Mouse (Mus musculus): ENCODE results near the gene Foxk1. TPM values are rescaled to one million over a fixed set of nuclear protein-coding genes. Genes with fewer than 3 reads are reported as not detected.

Gene Foxk1
- polyA plus RNA-seq, 1 experiment from 2014 or later, result 5.9 TPM

DNA sequence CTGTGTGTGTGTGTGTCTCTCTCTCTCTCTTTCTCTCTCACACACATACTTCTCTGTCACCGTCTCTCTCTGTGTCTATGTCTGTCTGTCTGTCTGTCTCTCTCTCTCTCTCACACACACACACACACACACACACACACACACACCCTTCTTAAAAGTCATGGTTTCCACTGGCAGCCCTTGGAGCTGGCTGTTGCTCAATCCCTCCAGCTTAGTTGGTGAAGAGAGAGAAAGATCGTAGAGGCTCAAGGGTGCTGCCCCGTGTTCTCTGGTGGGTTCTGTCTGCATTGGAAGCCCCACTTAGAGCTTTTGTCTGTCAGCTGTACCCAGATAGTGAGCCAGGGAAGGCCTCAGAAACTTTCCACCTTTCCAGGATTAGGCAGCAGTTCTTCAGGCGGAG is 31.4 kb downstream of the Foxk1 start:
- Histone ChIP-seq H3K27ac (no peak overlapping the region), H3K4me2 (replicated peaks) (no peak overlapping the region), H3K9ac (no peak overlapping the region), H3K4me3 (replicated peaks; ENCODE audit: low read length) (no peak overlapping the region), H3K36me3 (replicated peaks; ENCODE audit: control insufficient read depth, insufficient read depth) (peaks cover 26% of the 10 kb centered on the region), H3K9me3 (ENCODE audit: control insufficient read depth, low read length) (no peaks in the 10 kb centered on the region), H3K27me3 (ENCODE audit: control insufficient read depth, insufficient read depth, low read length) (no peaks in the 10 kb centered on the region), H3K4me1 (replicated peaks; ENCODE audit: control insufficient read depth, insufficient read depth, low read length) (peaks cover 10% of the 10 kb centered on the region; the same call in 1 of the 2 replicates)
- WGBS, result 84% methylated on average over 4 of the region's 4 CpGs
- DNase-seq (ENCODE audit: low spot score), result no peak
- ATAC-seq (ENCODE audit: low FRiP score), result no peak

DNA sequence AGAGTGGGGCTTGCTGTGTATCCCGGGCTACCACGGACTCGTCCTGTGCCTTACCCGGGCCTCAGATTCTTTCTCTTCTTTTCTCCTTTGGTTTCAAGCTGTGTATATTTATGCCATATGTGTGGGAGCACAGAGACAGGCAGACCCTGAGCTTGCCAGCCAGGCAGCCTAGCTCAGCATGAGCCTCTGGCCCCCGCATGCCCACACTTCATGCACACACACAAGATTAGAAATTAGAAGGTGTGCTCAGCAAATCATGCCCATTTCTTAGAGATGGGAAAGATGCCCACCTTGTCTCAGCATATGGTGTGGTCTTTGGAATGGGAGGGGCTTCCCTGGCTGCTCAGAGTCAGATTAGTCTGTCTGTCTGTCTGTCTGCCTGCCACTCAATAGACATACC is 32.8 kb downstream of the Foxk1 start:
- Histone ChIP-seq H3K27me3 (ENCODE audit: control insufficient read depth, insufficient read depth, low read length) (no peaks in the 10 kb centered on the region), H3K9ac (no peak overlapping the region), H3K4me1 (replicated peaks; ENCODE audit: control insufficient read depth, insufficient read depth, low read length) (0 out of 2 replicates have a peak, but pooled peaks cover 5% of the 10 kb centered on the region), H3K4me2 (replicated peaks) (no peak overlapping the region), H3K4me3 (replicated peaks; ENCODE audit: low read length) (no peak overlapping the region), H3K36me3 (replicated peaks; ENCODE audit: control insufficient read depth, insufficient read depth) (peaks cover 26% of the 10 kb centered on the region), H3K27ac (no peak overlapping the region), H3K9me3 (ENCODE audit: control insufficient read depth, low read length) (no peaks in the 10 kb centered on the region)
- WGBS, result 64% methylated on average over 5 of the region's 5 CpGs
- ATAC-seq (ENCODE audit: low FRiP score) (no peak), DNase-seq (ENCODE audit: low spot score) (no peak)

DNA sequence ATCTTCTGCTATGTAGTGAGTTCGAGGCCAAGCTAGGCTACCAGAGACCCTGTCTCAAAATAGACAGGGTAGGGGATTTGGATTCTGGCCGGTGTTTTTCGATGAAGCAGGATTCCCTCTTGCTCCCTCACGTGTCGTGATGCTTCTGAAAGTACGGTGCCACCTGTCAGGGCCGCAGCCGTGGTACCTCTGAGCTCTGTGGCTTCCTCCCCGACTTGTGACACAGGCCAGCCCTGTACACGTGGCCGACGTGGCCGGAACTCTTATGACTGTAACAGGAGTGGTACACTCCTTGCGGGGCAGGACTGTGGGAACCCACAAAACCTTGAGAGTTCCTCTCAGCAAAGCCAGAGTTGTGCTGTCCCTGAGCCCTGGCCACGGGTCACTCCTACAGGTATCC is 34.4 kb downstream of the Foxk1 start:
- Histone ChIP-seq H3K36me3 (replicated peaks; ENCODE audit: control insufficient read depth, insufficient read depth) (peaks cover 26% of the 10 kb centered on the region), H3K27ac (no peak overlapping the region), H3K9ac (no peak overlapping the region), H3K4me3 (replicated peaks; ENCODE audit: low read length) (no peak overlapping the region), H3K27me3 (ENCODE audit: control insufficient read depth, insufficient read depth, low read length) (no peaks in the 10 kb centered on the region), H3K4me2 (replicated peaks) (no peak overlapping the region), H3K4me1 (replicated peaks; ENCODE audit: control insufficient read depth, insufficient read depth, low read length) (peaks cover 18% of the 10 kb centered on the region), H3K9me3 (ENCODE audit: control insufficient read depth, low read length) (no peaks in the 10 kb centered on the region)
- DNase-seq (ENCODE audit: low spot score) (no peak), ATAC-seq (ENCODE audit: low FRiP score) (no peak)
- 96% methylated on average over 15 of the region's 15 CpGs for WGBS

DNA sequence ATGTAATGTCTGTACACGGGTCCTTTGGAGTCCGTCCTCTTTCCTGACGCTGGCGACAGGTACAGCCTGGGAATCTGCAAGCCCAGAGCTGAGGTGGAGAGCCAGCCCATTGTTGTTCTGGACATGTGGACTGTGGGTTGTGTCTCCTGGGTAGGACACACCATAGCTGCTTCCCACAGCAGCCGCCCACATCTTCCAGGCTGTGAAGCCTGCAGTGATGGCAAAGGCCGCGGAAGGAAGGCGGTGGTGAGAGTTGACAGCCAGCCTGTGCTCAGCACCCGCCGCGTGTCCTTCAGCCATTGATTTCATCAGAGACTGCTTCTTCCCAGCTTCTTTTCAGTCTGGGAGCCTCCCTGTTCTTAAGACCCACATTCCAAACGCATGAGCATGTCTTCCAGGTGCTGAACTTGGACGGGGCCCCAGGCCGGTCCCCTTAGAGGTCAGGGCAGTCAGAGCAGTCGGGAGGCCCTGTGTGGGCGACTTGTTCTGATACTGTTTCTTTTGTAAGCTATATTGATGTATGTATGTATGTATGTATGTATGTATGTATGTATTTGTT is 37.2 kb downstream of the Foxk1 start:
- H3K4me1 ChIP-seq (replicated peaks; ENCODE audit: control insufficient read depth, insufficient read depth, low read length), result peaks cover 24% of the 10 kb centered on the region
- H3K27me3 ChIP-seq (ENCODE audit: control insufficient read depth, insufficient read depth, low read length), result no peaks in the 10 kb centered on the region
- H3K4me3 ChIP-seq (replicated peaks; ENCODE audit: low read length), result no peak overlapping the region
- H3K27ac ChIP-seq, result no peak overlapping the region
- no peaks in the 10 kb centered on the region for H3K9me3 ChIP-seq (ENCODE audit: control insufficient read depth, low read length)
- peaks cover 26% of the 10 kb centered on the region for H3K36me3 ChIP-seq (replicated peaks; ENCODE audit: control insufficient read depth, insufficient read depth)
- ATAC-seq (ENCODE audit: low FRiP score), result no peak
- DNase-seq (ENCODE audit: low spot score), result no peak
- no peak overlapping the region for H3K4me2 ChIP-seq (replicated peaks)
- H3K9ac ChIP-seq, result no peak overlapping the region
- 80% methylated on average over 16 of the region's 16 CpGs for WGBS

DNA sequence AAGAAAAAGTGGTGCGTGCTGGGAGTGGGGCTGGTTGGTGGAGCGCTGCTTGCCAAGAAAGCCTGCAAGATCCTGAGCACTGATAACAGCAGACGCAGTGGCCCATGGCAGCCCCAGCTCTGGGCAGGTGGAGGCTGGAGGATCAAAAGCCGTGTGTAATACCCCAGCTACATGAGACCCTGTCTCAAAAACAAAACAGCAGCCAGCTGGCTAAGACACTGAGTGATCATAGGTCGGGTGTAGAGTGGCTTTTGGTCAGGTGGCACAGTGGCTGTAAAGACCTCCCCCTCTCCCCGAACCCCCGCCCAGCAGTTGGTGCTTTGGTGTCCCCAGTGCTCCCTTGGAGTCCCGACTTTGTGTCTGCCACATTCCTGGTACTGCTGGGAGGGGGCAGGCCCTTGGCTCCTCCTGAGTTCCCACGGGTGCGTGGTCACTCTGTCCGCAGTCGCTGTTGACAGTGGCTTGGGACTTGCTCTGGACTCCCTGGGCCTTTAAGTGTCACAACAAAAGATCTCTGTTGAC is 38.7 kb downstream of the Foxk1 start:
- DNase-seq (ENCODE audit: low spot score) (no peak), ATAC-seq (ENCODE audit: low FRiP score) (peak; percentile 62)
- peaks cover 24% of the 10 kb centered on the region for H3K36me3 ChIP-seq (replicated peaks; ENCODE audit: control insufficient read depth, insufficient read depth)
- peak overlapping the region; percentile 44 for H3K4me2 ChIP-seq (replicated peaks)
- H3K27ac ChIP-seq, result peak overlapping the region; percentile 74
- no peaks in the 10 kb centered on the region for H3K9me3 ChIP-seq (ENCODE audit: control insufficient read depth, low read length)
- 1% methylated on average over 12 of the region's 12 CpGs for WGBS
- peaks cover 24% of the 10 kb centered on the region for H3K4me1 ChIP-seq (replicated peaks; ENCODE audit: control insufficient read depth, insufficient read depth, low read length)
- H3K4me3 ChIP-seq (replicated peaks; ENCODE audit: low read length), result peak overlapping the region; percentile 9; the same call in 1 of the 2 replicates
- H3K27me3 ChIP-seq (ENCODE audit: control insufficient read depth, insufficient read depth, low read length), result no peaks in the 10 kb centered on the region
- H3K9ac ChIP-seq, result 0 out of 2 replicates have a peak overlapping the region, but pooled peaks have one; percentile 24

DNA sequence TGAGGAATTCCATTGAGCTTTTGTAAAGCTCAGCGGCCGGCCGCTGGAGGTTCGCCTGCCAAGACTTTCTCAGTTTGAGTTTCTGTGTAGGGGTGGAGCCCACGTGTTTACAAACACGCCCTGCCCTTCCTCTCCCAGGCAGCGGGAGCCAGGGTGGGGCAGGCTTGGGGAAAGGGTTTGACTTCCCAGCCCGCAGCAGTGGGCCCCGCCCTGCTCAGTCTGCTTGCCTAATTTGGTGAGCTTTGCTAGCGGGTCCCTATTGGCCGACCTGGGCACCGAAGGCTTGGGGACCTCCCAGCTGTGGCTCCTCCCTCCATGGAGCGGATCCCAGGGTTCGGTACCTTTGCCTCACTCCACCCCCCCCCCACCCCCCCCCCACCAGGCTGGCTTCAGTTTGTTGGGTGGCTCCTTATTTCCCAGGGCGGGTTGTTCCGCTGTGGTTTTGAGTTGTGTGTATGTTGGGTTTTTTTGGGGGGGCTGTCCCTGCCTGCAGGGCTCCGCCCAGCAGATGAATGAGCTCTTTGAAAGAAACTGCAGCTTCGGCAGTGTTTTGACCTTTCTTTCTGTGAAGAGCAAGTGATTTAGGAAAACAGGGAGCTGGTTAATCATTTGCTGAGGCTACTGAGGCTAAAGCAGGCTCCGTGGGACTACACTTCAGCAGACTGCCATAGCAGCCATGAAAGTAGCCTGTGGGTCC is 39.3 kb downstream of the Foxk1 start:
- Histone ChIP-seq H3K4me3 (replicated peaks; ENCODE audit: low read length) (peak overlapping the region; percentile 9; the same call in 1 of the 2 replicates), H3K4me1 (replicated peaks; ENCODE audit: control insufficient read depth, insufficient read depth, low read length) (peaks cover 26% of the 10 kb centered on the region), H3K36me3 (replicated peaks; ENCODE audit: control insufficient read depth, insufficient read depth) (peaks cover 18% of the 10 kb centered on the region), H3K9ac (0 out of 2 replicates have a peak overlapping the region, but pooled peaks have one; percentile 24), H3K9me3 (ENCODE audit: control insufficient read depth, low read length) (no peaks in the 10 kb centered on the region), H3K27me3 (ENCODE audit: control insufficient read depth, insufficient read depth, low read length) (no peaks in the 10 kb centered on the region), H3K27ac (peak overlapping the region; percentile 74), H3K4me2 (replicated peaks) (peak overlapping the region; percentile 44)
- DNase-seq (ENCODE audit: low spot score) (peak; percentile 53), ATAC-seq (ENCODE audit: low FRiP score) (peak; percentile 90)
- WGBS, result 1% methylated on average over 19 of the region's 19 CpGs

DNA sequence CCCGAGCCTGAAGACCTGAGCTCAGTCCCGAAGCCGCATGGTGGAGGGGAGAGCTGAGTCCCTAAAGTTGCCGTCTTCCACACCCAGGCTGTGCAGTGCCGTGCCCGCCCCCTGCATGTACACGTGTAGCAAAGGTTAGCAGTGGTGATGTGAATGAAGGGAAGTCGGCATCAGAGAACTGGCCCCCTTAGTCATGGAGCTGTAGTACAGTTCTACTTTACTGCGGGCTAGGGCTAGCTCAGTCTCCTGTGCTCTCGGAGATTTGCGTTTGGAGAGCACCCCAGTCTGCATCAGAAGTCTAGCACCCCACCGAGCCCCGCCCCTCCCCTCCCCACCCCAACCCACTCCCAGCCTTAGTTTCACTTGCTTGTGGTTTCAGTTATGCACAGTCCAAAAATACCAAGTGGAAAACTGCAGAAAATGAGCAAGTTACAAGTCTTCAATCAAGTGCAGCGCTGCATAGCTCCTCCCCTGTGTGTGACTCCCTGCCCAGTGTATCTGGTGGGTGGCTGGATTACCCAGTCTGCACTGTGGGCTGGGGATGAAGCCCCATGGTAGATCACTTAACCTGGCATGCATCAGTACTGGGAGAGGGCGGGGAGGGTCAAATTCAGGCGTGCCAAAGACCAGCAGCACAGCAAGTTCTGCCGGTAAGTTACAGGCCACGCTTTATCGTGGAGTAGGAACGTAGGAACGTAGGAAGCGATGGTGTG is 40.2 kb downstream of the Foxk1 start:
- Histone ChIP-seq H3K4me3 (replicated peaks; ENCODE audit: low read length) (no peak overlapping the region), H3K36me3 (replicated peaks; ENCODE audit: control insufficient read depth, insufficient read depth) (peaks cover 9% of the 10 kb centered on the region; the same call in 1 of the 2 replicates), H3K27ac (peak overlapping the region; percentile 73), H3K4me2 (replicated peaks) (peak overlapping the region; percentile 44), H3K9ac (0 out of 2 replicates have a peak overlapping the region, but pooled peaks have one; percentile 24), H3K9me3 (ENCODE audit: control insufficient read depth, low read length) (no peaks in the 10 kb centered on the region), H3K27me3 (ENCODE audit: control insufficient read depth, insufficient read depth, low read length) (no peaks in the 10 kb centered on the region), H3K4me1 (replicated peaks; ENCODE audit: control insufficient read depth, insufficient read depth, low read length) (peaks cover 30% of the 10 kb centered on the region)
- ATAC-seq (ENCODE audit: low FRiP score) (no peak), DNase-seq (ENCODE audit: low spot score) (no peak)
- WGBS, result 55% methylated on average over 22 of the region's 22 CpGs

DNA sequence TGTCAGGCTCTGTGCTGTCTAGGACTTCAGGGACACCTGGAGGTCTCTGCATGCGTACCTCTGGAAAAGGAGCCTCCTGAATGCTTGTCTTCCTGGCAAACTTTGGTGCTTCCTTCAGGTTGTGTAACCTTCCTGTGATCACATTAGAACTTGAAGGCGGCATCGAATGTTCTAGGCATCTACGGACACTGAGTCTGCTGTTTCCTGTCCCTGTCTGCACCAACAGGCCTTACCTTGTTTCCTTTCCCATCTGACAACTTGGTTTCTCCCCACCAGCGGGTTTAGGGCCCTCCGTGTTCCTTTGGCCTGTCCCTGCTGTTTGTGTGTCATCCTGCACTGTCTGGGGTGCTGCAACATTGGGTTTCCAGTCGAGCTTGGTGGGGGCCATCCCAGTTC is 40.7 kb downstream of the Foxk1 start:
- Histone ChIP-seq H3K36me3 (replicated peaks; ENCODE audit: control insufficient read depth, insufficient read depth) (0 out of 2 replicates have a peak, but pooled peaks cover 4% of the 10 kb centered on the region), H3K4me3 (replicated peaks; ENCODE audit: low read length) (no peak overlapping the region), H3K4me1 (replicated peaks; ENCODE audit: control insufficient read depth, insufficient read depth, low read length) (peaks cover 30% of the 10 kb centered on the region), H3K9ac (no peak overlapping the region), H3K27me3 (ENCODE audit: control insufficient read depth, insufficient read depth, low read length) (no peaks in the 10 kb centered on the region), H3K27ac (no peak overlapping the region), H3K9me3 (ENCODE audit: control insufficient read depth, low read length) (no peaks in the 10 kb centered on the region), H3K4me2 (replicated peaks) (no peak overlapping the region)
- WGBS, result 84% methylated on average over 7 of the region's 7 CpGs
- DNase-seq (ENCODE audit: low spot score), result no peak
- no peak for ATAC-seq (ENCODE audit: low FRiP score)

DNA sequence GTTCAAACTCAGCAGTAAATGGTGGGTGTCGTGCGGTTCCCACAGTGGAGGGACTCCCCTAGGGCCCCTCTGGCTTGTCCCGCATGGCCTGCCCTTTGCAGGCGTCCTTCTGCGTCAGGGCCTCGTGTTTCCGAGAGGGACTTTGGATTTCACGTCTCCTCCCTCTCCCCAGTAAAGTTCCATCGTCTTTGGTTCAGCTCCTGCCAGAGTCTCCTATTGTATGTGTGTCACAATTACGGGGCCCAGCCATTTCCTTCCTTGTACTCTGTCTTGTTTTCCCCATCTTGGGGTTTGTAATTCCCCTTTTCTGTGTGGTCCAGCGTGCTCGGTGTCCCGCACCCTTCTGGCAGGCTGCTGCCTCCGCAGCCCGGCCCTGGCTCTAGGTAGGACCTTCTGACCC is 42.2 kb downstream of the Foxk1 start:
- Histone ChIP-seq H3K9me3 (ENCODE audit: control insufficient read depth, low read length) (no peaks in the 10 kb centered on the region), H3K9ac (no peak overlapping the region), H3K4me1 (replicated peaks; ENCODE audit: control insufficient read depth, insufficient read depth, low read length) (peaks cover 35% of the 10 kb centered on the region), H3K36me3 (replicated peaks; ENCODE audit: control insufficient read depth, insufficient read depth) (peaks cover 3% of the 10 kb centered on the region; the same call in 1 of the 2 replicates), H3K27me3 (ENCODE audit: control insufficient read depth, insufficient read depth, low read length) (no peaks in the 10 kb centered on the region), H3K4me3 (replicated peaks; ENCODE audit: low read length) (no peak overlapping the region), H3K4me2 (replicated peaks) (no peak overlapping the region), H3K27ac (no peak overlapping the region)
- DNase-seq (ENCODE audit: low spot score) (no peak), ATAC-seq (ENCODE audit: low FRiP score) (no peak)
- 67% methylated on average over 15 of the region's 15 CpGs for WGBS
